Mouse (Mus musculus): ENCODE data around the gene Capns1. TPM values are rescaled to one million over a fixed set of nuclear protein-coding genes. Genes with fewer than 3 reads are reported as not detected.

The Capns1 gene
- polyA plus RNA-seq (2014; fragmentation: Illumina TruSeq; extraction: RNeasy Lipid Tissue Mini Kit (QIAGEN cat#74804); ENCODE audit: low read depth, low replicate concordance): 381 TPM

DNA sequence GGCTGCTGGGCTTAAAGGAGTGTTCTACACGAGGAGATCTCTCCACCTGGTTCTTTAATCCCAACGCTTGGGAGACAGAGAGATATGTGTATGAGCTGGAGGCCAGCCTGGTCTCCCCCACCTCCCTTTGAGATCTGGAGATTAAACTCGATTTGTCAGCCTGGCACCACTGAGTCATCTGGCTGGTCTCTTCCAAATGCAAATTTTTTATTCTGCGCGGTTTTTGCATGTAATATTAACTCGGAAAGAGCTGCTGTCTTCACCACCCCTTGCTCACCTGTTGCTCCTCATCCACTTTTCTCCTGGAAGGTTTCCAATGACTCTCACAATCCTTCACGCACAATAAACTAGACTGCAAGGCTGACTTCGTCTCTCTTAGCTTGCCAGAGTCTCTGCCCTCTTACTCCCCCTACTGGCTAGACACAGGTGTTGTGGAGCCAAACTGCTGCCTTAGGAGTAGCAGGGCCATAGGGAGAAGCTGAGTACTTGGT lies at the start of gene Capns1:
TSS of gene Capns1 (minus strand) at position 331 of the 491 bp plus-strand sequence.

DNA sequence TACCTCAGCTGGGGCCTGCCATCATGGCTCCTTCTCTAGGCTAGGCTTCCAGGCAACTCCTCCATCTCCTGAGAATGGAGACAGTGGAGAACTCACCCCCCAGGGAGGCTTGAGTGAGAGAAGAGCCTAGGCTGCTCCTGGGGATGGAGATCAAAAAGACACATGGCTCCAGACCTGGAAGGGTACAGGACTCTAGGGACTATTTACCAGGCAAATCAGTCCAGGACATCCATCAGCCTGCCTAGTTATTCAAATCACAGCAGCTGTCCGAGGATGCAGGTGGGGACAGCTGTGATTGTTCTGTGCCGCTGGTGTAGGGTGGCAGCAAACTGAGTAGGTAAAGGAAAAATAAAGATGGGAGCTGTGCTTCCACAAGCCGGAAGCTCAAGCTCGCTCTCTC lies 37.0 kb upstream of the Capns1 start, which contains the start of gene Ovol3:
TSS of gene Ovol3 (minus strand) at position 101 of the 400 bp plus-strand sequence.

DNA sequence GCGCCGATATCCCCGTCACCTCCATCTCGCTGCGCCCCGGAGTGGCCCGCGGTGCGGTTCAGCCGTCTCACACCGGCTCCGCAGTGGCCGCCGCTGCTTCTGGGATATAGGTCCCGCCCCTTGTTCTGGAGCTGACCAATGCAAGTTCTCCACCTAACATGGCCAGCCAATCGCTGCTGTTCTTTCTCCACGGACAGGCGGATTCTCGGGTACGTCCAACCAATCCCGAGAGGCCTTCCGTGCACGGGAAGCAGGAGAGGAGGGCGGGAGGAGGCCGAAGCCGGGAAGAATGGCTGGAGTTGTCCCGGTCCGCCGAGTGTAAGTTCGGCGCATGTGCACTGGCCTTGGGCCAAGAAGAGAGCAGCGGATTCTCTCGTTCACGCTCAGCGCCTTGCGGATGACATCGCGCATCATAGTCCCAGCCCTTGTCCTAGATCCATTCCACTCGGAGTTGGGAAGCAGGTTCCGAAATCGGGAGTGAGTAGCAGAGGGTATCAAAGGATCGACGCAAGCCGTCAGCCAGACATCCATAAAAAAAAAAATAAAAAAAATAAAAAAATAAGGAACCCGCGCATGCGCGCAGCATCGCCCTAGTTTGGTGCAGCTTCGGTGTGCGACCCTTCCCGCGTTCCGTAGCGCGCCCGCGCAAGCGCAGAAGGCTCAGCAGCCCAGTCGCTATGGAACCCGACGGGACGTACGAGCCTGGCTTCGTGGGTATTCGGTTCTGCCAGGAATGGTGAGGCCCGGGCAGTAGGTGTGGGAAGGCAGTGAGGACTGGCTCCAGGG lies 33.3 kb upstream of the Capns1 start, which contains the start of the genes Polr2i and Tbcb:
TSS of gene Polr2i (plus strand) at position 280 of the 786 bp plus-strand sequence.
TSS of gene Tbcb (minus strand) at position 604 of the 786 bp plus-strand sequence.

DNA sequence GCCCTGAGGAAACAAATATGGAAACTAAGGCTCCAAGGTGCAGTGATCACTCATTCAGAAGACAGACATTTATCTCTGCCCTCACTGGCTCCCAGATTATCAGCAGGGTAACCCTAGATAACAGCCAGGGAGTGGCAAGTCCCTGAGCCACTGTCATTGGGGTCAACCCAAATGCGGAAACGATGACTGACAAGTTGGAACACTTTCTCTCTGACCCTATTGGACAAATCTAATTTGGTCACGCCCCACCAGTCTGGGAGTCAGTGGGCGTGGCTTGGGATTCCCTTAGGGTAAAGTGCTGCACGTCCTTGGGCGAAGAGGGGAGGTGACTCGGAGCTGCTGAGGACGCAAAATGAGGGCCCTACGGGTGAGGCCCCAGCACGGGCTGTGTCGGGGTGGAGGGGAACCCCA lies 14.7 kb downstream of the Capns1 start, which contains the start of gene Cox7a1:
TSS of gene Cox7a1 (plus strand) at position 266 of the 411 bp plus-strand sequence.

DNA sequence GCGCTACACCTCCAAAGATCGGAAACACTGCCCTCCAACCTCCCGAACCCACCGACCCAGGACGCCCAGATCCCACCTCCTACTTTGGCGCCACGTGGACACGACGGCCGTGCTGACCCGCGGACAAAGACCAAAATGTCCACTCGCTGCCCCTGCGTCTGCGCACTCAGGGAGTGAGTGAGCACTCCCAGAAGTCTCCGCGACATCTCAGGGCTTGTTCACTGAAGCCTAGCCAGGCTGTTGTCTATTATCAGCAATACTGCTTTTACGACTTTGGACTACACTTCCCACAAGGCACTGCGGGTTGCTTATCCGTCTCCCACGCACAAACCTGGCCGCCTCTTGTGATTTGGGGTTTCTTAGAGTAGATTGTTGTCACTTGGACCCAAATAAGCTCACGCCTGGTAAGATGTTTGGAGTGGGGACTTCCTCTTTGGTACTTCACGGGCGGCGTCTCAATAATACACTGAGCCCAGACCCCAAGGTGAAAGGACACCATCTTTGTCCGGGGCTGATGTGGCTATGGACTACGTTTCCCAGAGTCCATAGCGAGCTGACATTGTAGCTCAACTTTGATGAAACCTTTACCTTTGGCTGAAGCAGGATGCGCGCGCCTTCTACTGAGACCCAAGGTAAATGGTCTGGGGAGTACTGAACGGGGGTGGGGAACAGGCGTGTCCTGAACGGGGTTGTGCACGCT lies 28.9 kb downstream of the Capns1 start, which contains the start of gene Zfp146:
TSS of gene Zfp146 (minus strand) at position 168 of the 700 bp plus-strand sequence.

Other genes starting within 250 kb of the Capns1 start
- gene Zfp74, start 244.7 kb downstream of the Capns1 start, polyA plus RNA-seq (2014; fragmentation: Illumina TruSeq; extraction: RNeasy Lipid Tissue Mini Kit (QIAGEN cat#74804); ENCODE audit: low read depth, low replicate concordance): 7.3 TPM
- 4.4 TPM for gene Zfp568, start 214.9 kb downstream of the Capns1 start, polyA plus RNA-seq (2014; fragmentation: Illumina TruSeq; extraction: RNeasy Lipid Tissue Mini Kit (QIAGEN cat#74804); ENCODE audit: low read depth, low replicate concordance)
- 4.8 TPM for gene Zfp14, start 147.4 kb downstream of the Capns1 start, polyA plus RNA-seq (2014; fragmentation: Illumina TruSeq; extraction: RNeasy Lipid Tissue Mini Kit (QIAGEN cat#74804); ENCODE audit: low read depth, low replicate concordance)
- 0.60 TPM for gene Zfp82, start 125.9 kb downstream of the Capns1 start, polyA plus RNA-seq (2014; fragmentation: Illumina TruSeq; extraction: RNeasy Lipid Tissue Mini Kit (QIAGEN cat#74804); ENCODE audit: low read depth, low replicate concordance)
- 2.0 TPM for gene Gm26920, start 108.4 kb downstream of the Capns1 start, polyA plus RNA-seq (2014; fragmentation: Illumina TruSeq; extraction: RNeasy Lipid Tissue Mini Kit (QIAGEN cat#74804); ENCODE audit: low read depth, low replicate concordance)
- 4.6 TPM for gene Zfp566, start 108.3 kb downstream of the Capns1 start, polyA plus RNA-seq (2014; fragmentation: Illumina TruSeq; extraction: RNeasy Lipid Tissue Mini Kit (QIAGEN cat#74804); ENCODE audit: low read depth, low replicate concordance)
- gene Zfp260, start 104.0 kb downstream of the Capns1 start, polyA plus RNA-seq (2014; fragmentation: Illumina TruSeq; extraction: RNeasy Lipid Tissue Mini Kit (QIAGEN cat#74804); ENCODE audit: low read depth, low replicate concordance): 33.9 TPM
- 0.92 TPM for gene Zfp382, start 76.9 kb downstream of the Capns1 start, polyA plus RNA-seq (2014; fragmentation: Illumina TruSeq; extraction: RNeasy Lipid Tissue Mini Kit (QIAGEN cat#74804); ENCODE audit: low read depth, low replicate concordance)
- gene Zfp146, start 29.1 kb downstream of the Capns1 start, polyA plus RNA-seq (2014; fragmentation: Illumina TruSeq; extraction: RNeasy Lipid Tissue Mini Kit (QIAGEN cat#74804); ENCODE audit: low read depth, low replicate concordance): 33.8 TPM
- 10.2 TPM for gene Cox7a1, start 14.7 kb downstream of the Capns1 start, polyA plus RNA-seq (2014; fragmentation: Illumina TruSeq; extraction: RNeasy Lipid Tissue Mini Kit (QIAGEN cat#74804); ENCODE audit: low read depth, low replicate concordance)
- gene Polr2i, start 33.1 kb upstream of the Capns1 start, polyA plus RNA-seq (2014; fragmentation: Illumina TruSeq; extraction: RNeasy Lipid Tissue Mini Kit (QIAGEN cat#74804); ENCODE audit: low read depth, low replicate concordance): 55.6 TPM
- gene Tbcb, start 33.5 kb upstream of the Capns1 start, polyA plus RNA-seq (2014; fragmentation: Illumina TruSeq; extraction: RNeasy Lipid Tissue Mini Kit (QIAGEN cat#74804); ENCODE audit: low read depth, low replicate concordance): 75.0 TPM
- not detected for gene Ovol3, start 36.9 kb upstream of the Capns1 start, polyA plus RNA-seq (2014; fragmentation: Illumina TruSeq; extraction: RNeasy Lipid Tissue Mini Kit (QIAGEN cat#74804); ENCODE audit: low read depth, low replicate concordance)
- 1.5 TPM for gene Thap8, start 81.3 kb upstream of the Capns1 start, polyA plus RNA-seq (2014; fragmentation: Illumina TruSeq; extraction: RNeasy Lipid Tissue Mini Kit (QIAGEN cat#74804); ENCODE audit: low read depth, low replicate concordance)
- 18.1 TPM for gene Wdr62, start 81.6 kb upstream of the Capns1 start, polyA plus RNA-seq (2014; fragmentation: Illumina TruSeq; extraction: RNeasy Lipid Tissue Mini Kit (QIAGEN cat#74804); ENCODE audit: low read depth, low replicate concordance)
- 12.2 TPM for gene Clip3, start 92.9 kb upstream of the Capns1 start, polyA plus RNA-seq (2014; fragmentation: Illumina TruSeq; extraction: RNeasy Lipid Tissue Mini Kit (QIAGEN cat#74804); ENCODE audit: low read depth, low replicate concordance)
- gene Alkbh6, start 109.9 kb upstream of the Capns1 start, polyA plus RNA-seq (2014; fragmentation: Illumina TruSeq; extraction: RNeasy Lipid Tissue Mini Kit (QIAGEN cat#74804); ENCODE audit: low read depth, low replicate concordance): 44.2 TPM
- gene Syne4, start 116.0 kb upstream of the Capns1 start, polyA plus RNA-seq (2014; fragmentation: Illumina TruSeq; extraction: RNeasy Lipid Tissue Mini Kit (QIAGEN cat#74804); ENCODE audit: low read depth, low replicate concordance): 5.0 TPM
- gene E130208F15Rik, start 122.9 kb upstream of the Capns1 start, polyA plus RNA-seq (2014; fragmentation: Illumina TruSeq; extraction: RNeasy Lipid Tissue Mini Kit (QIAGEN cat#74804); ENCODE audit: low read depth, low replicate concordance): 1.2 TPM
- gene Sdhaf1, start 125.1 kb upstream of the Capns1 start, polyA plus RNA-seq (2014; fragmentation: Illumina TruSeq; extraction: RNeasy Lipid Tissue Mini Kit (QIAGEN cat#74804); ENCODE audit: low read depth, low replicate concordance): 9.0 TPM
- 1.7 TPM for gene Lrfn3, start 164.0 kb upstream of the Capns1 start, polyA plus RNA-seq (2014; fragmentation: Illumina TruSeq; extraction: RNeasy Lipid Tissue Mini Kit (QIAGEN cat#74804); ENCODE audit: low read depth, low replicate concordance)
- gene Tyrobp, start 214.9 kb upstream of the Capns1 start, polyA plus RNA-seq (2014; fragmentation: Illumina TruSeq; extraction: RNeasy Lipid Tissue Mini Kit (QIAGEN cat#74804); ENCODE audit: low read depth, low replicate concordance): 114 TPM
- 4.5 TPM for gene Hcst, start 221.0 kb upstream of the Capns1 start, polyA plus RNA-seq (2014; fragmentation: Illumina TruSeq; extraction: RNeasy Lipid Tissue Mini Kit (QIAGEN cat#74804); ENCODE audit: low read depth, low replicate concordance)
- gene Nfkbid, start 222.9 kb upstream of the Capns1 start, polyA plus RNA-seq (2014; fragmentation: Illumina TruSeq; extraction: RNeasy Lipid Tissue Mini Kit (QIAGEN cat#74804); ENCODE audit: low read depth, low replicate concordance): 1.9 TPM
- gene Aplp1, start 246.7 kb upstream of the Capns1 start, polyA plus RNA-seq (2014; fragmentation: Illumina TruSeq; extraction: RNeasy Lipid Tissue Mini Kit (QIAGEN cat#74804); ENCODE audit: low read depth, low replicate concordance): 2.8 TPM

All from adipose tissue, adult 10 weeks (tissue).